Mouse (Mus musculus): Measurements from ENCODE around the gene Sh3d19. TPM values are rescaled to one million over a fixed set of nuclear protein-coding genes. Genes with fewer than 3 reads are reported as not detected.
A peak's percentile ranks its signal among the peaks of the same experiment; 100 is the strongest.

Sh3d19 gene
- polyA plus RNA-seq, 1 experiment from 2014 or later: 38.2 TPM

DNA sequence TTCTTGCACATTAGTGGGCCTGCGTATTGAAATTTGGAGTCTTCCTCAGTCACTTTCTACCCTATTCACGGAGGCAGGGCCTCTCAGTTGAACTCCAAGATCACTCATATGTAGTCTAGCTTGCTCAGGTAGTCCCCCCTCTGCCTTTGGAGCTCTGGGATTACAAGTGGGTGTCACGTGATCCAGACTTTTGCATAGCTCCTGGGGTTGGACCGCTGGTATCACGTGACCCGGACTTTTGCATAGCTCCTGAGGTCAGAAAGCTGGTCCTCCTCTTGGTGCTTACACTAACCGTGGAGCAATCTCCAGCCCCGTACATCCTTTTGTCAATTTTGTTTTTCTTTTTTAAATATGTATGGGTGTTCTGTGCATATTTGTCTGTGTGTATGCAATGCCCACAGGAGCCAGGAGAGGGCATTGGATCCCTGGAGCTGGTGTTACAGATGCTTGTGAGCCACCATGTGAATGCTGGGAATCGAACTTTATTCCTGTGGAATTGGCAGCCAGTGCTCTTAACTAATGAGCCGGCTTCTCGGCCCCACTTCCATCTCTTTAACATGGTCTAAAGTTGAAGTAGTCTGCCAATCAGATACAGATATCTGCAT lies 98.8 kb downstream of the Sh3d19 start:
- no peaks in the 10 kb centered on the region for H3K9me3 ChIP-seq (ENCODE audit: low read depth, low read length)
- peak; percentile 42 for TF ChIP-seq CTCF (IDR thresholded peaks at IDR 0.05; ENCODE audit: low read depth)
- H3K4me1 ChIP-seq (ENCODE audit: insufficient read depth): no peaks in the 10 kb centered on the region
- DNase-seq (no peak), ATAC-seq (ENCODE audit: insufficient read depth) (no peak)
- H3K9ac ChIP-seq: no peak overlapping the region
- no peak overlapping the region for H3K4me3 ChIP-seq (ENCODE audit: low read depth, low read length)
- WGBS: 87% methylated on average over 11 of the region's 11 CpGs
- H3K27ac ChIP-seq (ENCODE audit: low read depth): no peak overlapping the region
- no peaks in the 10 kb centered on the region for H3K27me3 ChIP-seq (ENCODE audit: insufficient read depth, low read length)
- H3K36me3 ChIP-seq (ENCODE audit: insufficient read depth): no peaks in the 10 kb centered on the region
- no peak overlapping the region for H3K4me2 ChIP-seq

- Histone ChIP-seq H3K4me2 (no peak overlapping the region), H3K4me1 (ENCODE audit: insufficient read depth) (no peaks in the 10 kb centered on the region), H3K9me3 (ENCODE audit: low read depth, low read length) (no peaks in the 10 kb centered on the region), H3K4me3 (ENCODE audit: low read depth, low read length) (no peak overlapping the region), H3K27ac (ENCODE audit: low read depth) (no peak overlapping the region), H3K36me3 (ENCODE audit: insufficient read depth) (no peaks in the 10 kb centered on the region), H3K9ac (no peak overlapping the region), H3K27me3 (ENCODE audit: insufficient read depth, low read length) (no peaks in the 10 kb centered on the region)
- ATAC-seq (ENCODE audit: insufficient read depth): no peak
- 91% methylated on average over 7 of the region's 7 CpGs for WGBS
- no peak for DNase-seq
- no peak for TF ChIP-seq CTCF (IDR thresholded peaks at IDR 0.05; ENCODE audit: low read depth)
These were observed 99.9 kb downstream of the Sh3d19 start for GRCm38 (mm10) chr3:86070799-86071198.

DNA sequence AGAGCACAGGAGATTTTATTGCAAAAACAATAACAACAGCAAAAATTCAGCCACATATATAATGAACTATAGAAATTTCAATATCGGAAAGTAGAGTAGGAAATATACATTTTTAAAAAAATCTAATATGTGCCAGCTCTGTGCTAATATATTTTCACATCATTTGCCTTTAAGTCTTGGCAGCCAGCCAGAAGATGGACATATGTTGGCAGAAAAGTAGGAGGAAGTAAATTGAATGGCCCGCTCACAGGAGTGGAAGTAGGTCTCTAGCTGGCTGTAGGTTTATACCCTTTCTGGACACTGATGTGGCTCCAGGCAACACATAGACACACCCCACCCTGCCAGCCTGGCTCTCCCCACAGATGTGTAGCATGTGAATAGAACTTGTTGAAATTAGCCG lies 101.2 kb downstream of the Sh3d19 start:
- peak; percentile 32 for DNase-seq
- Histone ChIP-seq H3K9me3 (ENCODE audit: low read depth, low read length) (no peaks in the 10 kb centered on the region), H3K4me3 (ENCODE audit: low read depth, low read length) (no peak overlapping the region), H3K27me3 (ENCODE audit: insufficient read depth, low read length) (no peaks in the 10 kb centered on the region), H3K4me2 (no peak overlapping the region), H3K36me3 (ENCODE audit: insufficient read depth) (no peaks in the 10 kb centered on the region), H3K4me1 (ENCODE audit: insufficient read depth) (no peaks in the 10 kb centered on the region), H3K27ac (ENCODE audit: low read depth) (no peak overlapping the region), H3K9ac (no peak overlapping the region)
- TF ChIP-seq CTCF (IDR thresholded peaks at IDR 0.05; ENCODE audit: low read depth): no peak
- ATAC-seq (ENCODE audit: insufficient read depth): no peak
- 58% methylated on average over 3 of the region's 3 CpGs for WGBS

- no peak overlapping the region for H3K4me3 ChIP-seq (ENCODE audit: low read depth, low read length)
- ATAC-seq (ENCODE audit: insufficient read depth) (no peak), DNase-seq (no peak)
- no peaks in the 10 kb centered on the region for H3K9me3 ChIP-seq (ENCODE audit: low read depth, low read length)
- H3K27ac ChIP-seq (ENCODE audit: low read depth): no peak overlapping the region
- 61% methylated on average over 5 of the region's 5 CpGs for WGBS
- H3K27me3 ChIP-seq (ENCODE audit: insufficient read depth, low read length): no peaks in the 10 kb centered on the region
- no peaks in the 10 kb centered on the region for H3K36me3 ChIP-seq (ENCODE audit: insufficient read depth)
- no peaks in the 10 kb centered on the region for H3K4me1 ChIP-seq (ENCODE audit: insufficient read depth)
- no peak overlapping the region for H3K9ac ChIP-seq
- H3K4me2 ChIP-seq: no peak overlapping the region
- TF ChIP-seq CTCF (IDR thresholded peaks at IDR 0.05; ENCODE audit: low read depth): no peak
These were observed 102.0 kb downstream of the Sh3d19 start for GRCm38 (mm10) chr3:86072889-86073288.

DNA sequence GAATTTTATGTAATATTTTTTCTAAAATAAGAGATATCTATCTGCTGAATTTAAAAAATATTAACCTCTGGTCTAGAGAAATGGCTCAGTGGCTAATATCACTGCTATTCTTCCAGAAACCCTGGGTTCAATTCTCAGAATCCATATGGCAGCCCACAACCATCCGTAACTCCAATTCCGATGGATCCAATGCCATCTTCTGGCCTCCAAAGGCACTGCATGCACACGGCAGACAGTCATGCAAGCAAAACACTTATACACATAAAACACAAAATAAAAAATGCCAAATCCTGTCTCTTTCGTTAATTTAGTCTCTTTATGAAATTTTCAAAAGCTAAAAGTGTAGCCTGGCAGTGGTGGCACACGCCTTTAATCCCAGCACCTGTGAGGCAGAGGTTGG lies 104.7 kb downstream of the Sh3d19 start:
- peak; percentile 50 for TF ChIP-seq CTCF (IDR thresholded peaks at IDR 0.05; ENCODE audit: low read depth)
- no peaks in the 10 kb centered on the region for H3K27me3 ChIP-seq (ENCODE audit: insufficient read depth, low read length)
- no peak overlapping the region for H3K9ac ChIP-seq
- H3K9me3 ChIP-seq (ENCODE audit: low read depth, low read length): no peaks in the 10 kb centered on the region
- no peaks in the 10 kb centered on the region for H3K4me1 ChIP-seq (ENCODE audit: insufficient read depth)
- DNase-seq (no peak), ATAC-seq (ENCODE audit: insufficient read depth) (no peak)
- H3K4me3 ChIP-seq (ENCODE audit: low read depth, low read length): no peak overlapping the region
- H3K36me3 ChIP-seq (ENCODE audit: insufficient read depth): no peaks in the 10 kb centered on the region
- WGBS: 91% methylated on average over 5 of the region's 5 CpGs
- no peak overlapping the region for H3K27ac ChIP-seq (ENCODE audit: low read depth)
- no peak overlapping the region for H3K4me2 ChIP-seq

DNA sequence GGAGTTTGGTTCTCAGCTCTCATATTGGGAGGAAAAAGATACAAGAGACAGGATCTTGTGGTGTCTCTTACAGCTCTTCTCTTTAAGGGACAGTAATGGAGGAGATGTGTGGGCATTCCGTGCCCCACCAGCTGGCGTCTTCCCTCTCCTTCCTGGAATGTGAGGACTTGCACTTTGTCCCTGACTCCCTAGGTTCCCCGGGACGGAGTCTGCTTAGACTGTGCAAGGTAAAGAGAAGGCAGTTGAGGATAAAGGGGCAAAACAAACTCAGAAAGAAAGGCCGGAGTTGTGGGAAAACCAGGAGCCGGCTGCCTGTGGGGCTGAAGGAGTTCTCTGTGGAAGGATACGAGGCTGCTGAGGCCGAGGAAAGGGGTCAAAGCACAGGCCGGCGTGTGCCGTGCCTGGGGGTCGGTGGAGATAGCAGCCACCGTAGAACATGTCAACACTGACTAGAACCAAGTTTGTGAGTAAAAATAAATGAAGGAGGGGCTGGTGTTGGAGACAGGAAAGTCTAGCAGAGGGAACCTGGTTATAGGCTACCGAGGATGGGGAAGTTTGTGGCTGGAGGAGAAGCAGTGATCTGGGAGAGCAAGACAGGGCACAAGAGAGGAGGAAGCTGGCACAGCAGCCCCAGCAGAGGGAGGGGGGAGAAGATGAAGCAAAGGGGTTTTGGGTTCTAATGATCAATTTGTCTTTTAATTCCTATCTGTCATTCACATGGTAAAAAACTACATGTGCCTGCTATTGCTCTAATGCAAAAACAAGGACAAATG lies 105.8 kb downstream of the Sh3d19 start:
- Histone ChIP-seq H3K4me2 (no peak overlapping the region), H3K27me3 (ENCODE audit: insufficient read depth, low read length) (no peaks in the 10 kb centered on the region), H3K4me3 (ENCODE audit: low read depth, low read length) (no peak overlapping the region), H3K9ac (no peak overlapping the region), H3K27ac (ENCODE audit: low read depth) (no peak overlapping the region), H3K9me3 (ENCODE audit: low read depth, low read length) (no peaks in the 10 kb centered on the region), H3K36me3 (ENCODE audit: insufficient read depth) (no peaks in the 10 kb centered on the region), H3K4me1 (ENCODE audit: insufficient read depth) (no peaks in the 10 kb centered on the region)
- WGBS: 57% methylated on average over 14 of the region's 14 CpGs
- TF ChIP-seq CTCF (IDR thresholded peaks at IDR 0.05; ENCODE audit: low read depth): no peak
- no peak for ATAC-seq (ENCODE audit: insufficient read depth)
- no peak for DNase-seq

DNA sequence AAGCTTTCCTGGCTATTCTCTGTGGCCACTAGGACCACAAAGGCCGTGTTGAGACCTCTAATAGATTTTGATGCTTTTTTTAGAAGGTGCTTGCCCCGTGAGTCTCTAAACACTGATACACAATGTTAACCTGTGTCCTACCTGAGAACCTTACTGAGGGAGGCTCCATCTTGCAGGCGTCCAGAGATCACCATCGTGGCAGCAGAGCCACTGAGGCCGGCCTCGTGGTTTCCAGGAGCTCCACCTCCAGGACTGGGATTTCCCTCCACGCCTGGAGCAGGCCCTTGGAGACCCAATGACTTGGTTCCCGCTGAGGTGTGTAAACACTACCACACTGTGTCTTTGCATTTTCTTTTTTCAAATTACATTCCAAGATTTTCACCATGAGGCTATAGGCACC lies 112.1 kb downstream of the Sh3d19 start:
- no peak for TF ChIP-seq CTCF (IDR thresholded peaks at IDR 0.05; ENCODE audit: low read depth)
- no peak overlapping the region for H3K27ac ChIP-seq (ENCODE audit: low read depth)
- H3K9me3 ChIP-seq (ENCODE audit: low read depth, low read length): no peaks in the 10 kb centered on the region
- H3K36me3 ChIP-seq (ENCODE audit: insufficient read depth): peaks cover 27% of the 10 kb centered on the region; the same call in 1 of the 2 replicates
- no peak overlapping the region for H3K4me2 ChIP-seq
- 84% methylated on average over 8 of the region's 8 CpGs for WGBS
- H3K9ac ChIP-seq: no peak overlapping the region
- H3K4me1 ChIP-seq (ENCODE audit: insufficient read depth): no peaks in the 10 kb centered on the region
- no peak overlapping the region for H3K4me3 ChIP-seq (ENCODE audit: low read depth, low read length)
- no peaks in the 10 kb centered on the region for H3K27me3 ChIP-seq (ENCODE audit: insufficient read depth, low read length)
- ATAC-seq (ENCODE audit: insufficient read depth): no peak
- no peak for DNase-seq

All from lung, embryonic 14.5 days (tissue).